Mouse (Mus musculus): ENCODE data around the gene Magi2.
"Not testable (repeated sequence)": the region's sequence is repeated elsewhere in the genome, so short reads cannot be mapped to it uniquely, and the experiment has no call there.

GRCm38 (mm10) chr5:19404268-19404667 lies 177.4 kb downstream of the Magi2 start:
- not testable (repeated sequence) for TF ChIP-seq CTCF, POLR2A (IDR thresholded peaks at IDR 0.05; ENCODE audit: extremely low read depth, insufficient read depth, low read length)
